Mouse (Mus musculus): ENCODE measurements around the gene Wdr20.

- TF ChIP-seq CTCF (IDR thresholded peaks at IDR 0.05; ENCODE audit: low read depth, low read length) (no peak), GATA1 (IDR thresholded peaks at IDR 0.05; ENCODE audit: borderline replicate concordance, low read length) (no peak), TAL1 (conservative IDR thresholded peaks at IDR 0.05; ENCODE audit: low read depth, low read length) (no peak), POLR2AphosphoS5 (IDR thresholded peaks at IDR 0.05; ENCODE audit: insufficient replicate concordance, low read depth, low read length) (no peak), GATA2 (IDR thresholded peaks at IDR 0.05; ENCODE audit: borderline replicate concordance, low read depth, low read length) (no peak)
Measured at GRCm38 (mm10) chr12:110806301-110806970, 68.7 kb downstream of the Wdr20 start.
